Mouse (Mus musculus): ENCODE measurements around the gene Kcnab3.

GRCm38 (mm10) chr11:69333922-69334321 lies 7.9 kb downstream of the Kcnab3 start:
- TF ChIP-seq POLR2A (IDR thresholded peaks at IDR 0.05; ENCODE audit: low read depth, low read length) (no peak), CTCF (IDR thresholded peaks at IDR 0.05; ENCODE audit: extremely low read depth, insufficient read depth, insufficient read length, insufficient replicate concordance) (no peak)

All from spleen, adult 2 months (tissue).